Mouse (Mus musculus) cerebellum, postnatal 4 days (tissue): ENCODE data around the gene Shb.
"Not testable (repeated sequence)": the region's sequence is repeated elsewhere in the genome, so short reads cannot be mapped to it uniquely, and the experiment has no call there.

ENCODE experiments used
- DNase-seq, 2 experiments: peaks; one replicate each; pipeline ENCODE4 v3.0.0; 2022; ENCODE audit warnings: low spot score in 2 of 2, mixed read lengths in 1 of 2

Shb gene

DNA sequence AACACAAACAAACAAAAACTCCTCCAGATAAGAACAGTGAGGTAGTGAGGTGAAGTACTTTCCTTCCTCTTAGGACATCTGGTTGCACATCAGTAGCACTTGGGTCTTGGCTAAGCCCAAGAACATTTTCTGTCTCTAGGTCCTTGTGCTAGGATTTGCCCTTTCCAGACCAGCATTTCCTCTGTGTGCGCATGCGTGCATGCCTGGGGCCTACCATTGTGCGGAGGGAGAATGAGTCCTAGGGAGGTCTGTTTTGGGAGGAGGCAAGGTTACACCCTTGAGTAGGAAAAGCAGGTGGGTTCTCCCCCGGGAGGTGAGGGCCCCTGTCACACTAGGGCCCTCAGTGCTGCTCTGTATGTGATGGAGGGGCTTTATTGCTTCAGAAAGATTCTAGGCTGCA lies 113.2 kb downstream of the Shb start:
- DNase-seq, result no peak

DNA sequence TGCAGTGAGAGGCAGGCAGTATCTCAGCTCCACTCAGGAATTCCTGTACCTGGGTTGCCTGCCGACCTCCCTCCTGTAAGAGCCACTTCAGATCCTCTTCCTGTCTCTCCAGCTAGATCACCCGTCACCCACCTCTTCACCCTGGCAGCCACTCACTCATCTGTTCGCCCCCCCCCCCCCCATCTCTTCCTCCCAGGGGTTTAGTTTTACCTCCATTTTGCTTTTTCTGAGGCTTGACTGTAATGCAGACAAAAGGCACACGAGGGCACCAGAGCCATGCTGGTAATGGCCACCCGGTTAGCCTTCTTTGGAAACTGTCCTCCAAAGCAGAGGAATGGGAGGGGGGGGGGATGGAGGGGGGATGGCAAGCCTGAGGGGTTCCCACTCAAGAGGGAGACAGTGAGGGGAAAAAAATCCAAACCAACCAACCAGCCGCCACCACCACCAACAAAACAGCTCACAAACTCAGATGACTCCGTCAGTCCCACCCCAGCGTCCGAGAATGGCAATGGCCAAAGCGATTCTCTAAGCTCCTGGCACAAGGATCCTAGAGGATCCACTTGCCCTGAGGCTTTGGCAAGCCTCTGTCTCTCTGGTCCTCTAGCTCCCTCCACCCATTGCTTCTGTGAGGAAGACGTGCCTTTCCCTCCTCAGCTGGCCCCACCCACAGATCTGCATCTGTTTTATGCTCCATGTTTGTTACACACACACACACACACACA lies 113.9 kb downstream of the Shb start:
- peak in 1 of 2 experiments; percentile 64 for DNase-seq

DNA sequence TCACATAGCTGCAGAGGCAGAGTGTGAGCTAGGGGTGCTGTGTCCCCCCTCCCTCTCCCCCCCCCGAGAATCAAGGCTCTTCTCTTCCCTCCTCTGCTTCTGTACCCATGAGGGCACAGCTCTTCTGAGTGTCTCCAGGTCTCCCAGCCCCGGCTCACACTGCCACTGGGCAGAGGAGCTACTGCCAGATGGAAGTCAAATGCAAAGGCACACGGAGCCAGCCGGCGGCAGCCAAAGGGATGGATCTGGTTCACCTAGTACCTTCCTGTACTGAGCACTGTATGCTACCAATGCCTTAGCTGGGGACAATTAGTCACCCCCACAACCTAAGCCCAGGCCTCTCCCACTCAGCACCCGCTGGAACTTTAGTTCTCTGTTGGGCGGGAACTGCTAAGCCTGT lies 116.0 kb downstream of the Shb start:
- DNase-seq, result no peak

DNA sequence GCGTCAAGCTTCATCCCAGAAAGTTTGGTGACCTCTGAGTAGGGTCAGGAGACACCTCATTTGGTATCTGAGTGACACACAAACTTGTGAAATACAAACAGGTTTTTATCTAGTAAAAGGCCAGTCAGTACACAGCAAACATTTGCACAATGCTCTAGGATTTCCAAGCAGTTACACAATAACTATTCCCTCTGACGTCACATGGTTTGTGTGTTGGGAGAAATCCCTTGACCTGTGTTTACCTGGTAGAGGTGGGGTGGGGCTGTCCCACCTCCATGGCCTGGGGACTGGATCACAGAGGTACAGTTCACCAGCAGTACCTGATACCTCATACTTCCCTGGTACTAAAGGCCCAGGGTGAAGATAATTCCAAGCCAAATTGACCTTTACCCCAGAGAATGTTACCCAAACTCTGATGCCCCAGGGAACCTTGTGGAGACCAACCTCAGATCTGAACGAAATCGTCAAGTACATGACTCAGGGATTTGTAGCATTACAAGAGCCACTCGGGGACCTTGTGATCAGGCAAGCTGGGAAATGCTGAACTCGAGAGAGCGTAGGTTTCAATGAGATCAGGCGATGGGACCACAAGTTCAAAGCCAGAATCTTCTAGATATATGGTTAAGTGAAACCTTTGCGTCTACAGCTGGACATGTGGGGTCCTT lies 118.5 kb downstream of the Shb start:
- no peak for DNase-seq

DNA sequence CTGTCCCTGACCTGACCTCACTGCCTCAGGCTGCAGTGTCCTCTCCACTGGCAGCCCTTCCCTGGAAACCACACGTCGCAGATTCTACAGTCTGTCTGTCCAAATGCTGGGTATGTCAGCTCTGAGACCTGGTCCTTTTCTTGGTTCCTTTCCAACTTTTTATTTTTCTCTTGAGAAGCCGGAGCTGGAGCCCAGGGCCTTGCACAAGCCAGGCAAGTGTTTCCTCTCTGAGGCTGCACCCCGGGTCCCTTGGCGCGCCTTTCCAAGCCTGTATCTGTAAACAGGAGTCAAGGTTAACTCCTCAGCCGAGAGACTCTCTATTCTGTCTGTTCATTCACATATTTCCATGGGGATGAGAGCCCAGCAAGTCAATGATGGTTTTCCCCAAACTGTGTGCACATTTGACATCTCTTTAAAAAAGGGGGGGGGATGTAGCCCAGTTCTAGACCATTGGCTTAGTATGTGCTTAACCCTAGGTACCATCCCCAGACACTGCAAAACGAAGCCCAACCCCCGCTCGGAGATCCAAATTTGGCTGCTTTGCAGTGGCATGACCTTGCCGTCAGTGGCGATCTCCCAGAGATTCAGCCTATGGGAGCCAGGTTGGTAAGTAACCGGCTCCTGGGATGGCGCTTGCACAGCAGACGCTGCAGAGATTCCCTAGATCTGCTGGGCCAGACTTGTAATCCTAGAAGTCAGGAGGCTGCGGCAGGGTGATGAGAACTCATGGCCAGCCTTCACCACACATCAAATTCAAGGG lies 119.7 kb downstream of the Shb start:
- DNase-seq, result no peak

DNA sequence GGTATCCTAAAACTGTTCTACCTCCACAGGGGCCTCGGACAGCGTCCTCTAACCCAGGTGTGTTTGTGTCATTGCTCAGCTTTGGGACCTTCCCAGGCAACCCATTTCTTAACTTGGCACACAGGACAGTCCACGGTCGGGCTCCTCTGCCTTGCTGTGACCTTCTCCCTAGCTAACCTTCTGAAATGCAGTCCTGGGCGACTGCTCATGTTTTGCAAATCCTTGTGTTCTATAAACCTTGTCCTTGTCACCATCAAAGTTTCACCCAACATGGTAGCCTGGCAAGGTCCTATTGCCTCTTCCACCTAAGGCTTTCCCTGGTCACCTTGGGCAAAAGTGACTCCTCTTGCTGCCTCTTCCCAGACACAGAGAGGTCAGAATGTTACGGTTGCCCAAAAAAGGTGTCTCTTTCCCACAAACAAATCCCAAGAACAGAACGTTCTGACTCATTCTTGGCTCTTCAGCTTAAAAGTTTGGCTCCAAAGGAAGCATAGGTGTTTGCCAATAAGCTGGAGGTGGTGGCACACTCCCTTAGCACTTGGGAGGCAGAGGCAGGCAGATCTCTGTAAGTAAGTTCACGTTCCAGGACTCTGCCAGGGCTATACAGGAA lies 121.0 kb downstream of the Shb start:
- no peak for DNase-seq

DNA sequence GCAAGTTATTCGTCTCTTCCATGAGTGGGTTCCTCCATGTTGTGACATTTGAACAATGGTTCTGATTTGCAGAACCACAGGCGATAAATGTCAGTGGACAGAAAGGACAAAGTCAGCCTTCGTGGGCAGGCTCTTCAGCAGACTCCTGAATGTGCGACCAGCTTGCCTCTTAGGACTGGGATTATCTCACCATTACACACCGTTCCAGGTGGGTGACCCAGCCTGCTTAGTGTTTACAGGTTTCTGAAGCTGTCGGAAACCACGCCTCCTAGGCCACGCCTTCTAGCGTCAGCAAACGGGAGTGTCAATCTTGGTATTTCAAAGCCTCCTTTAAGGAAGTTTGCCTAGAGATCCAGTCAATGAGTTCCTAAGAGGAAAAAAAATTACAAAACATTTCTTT lies 123.0 kb downstream of the Shb start:
- DNase-seq, result no peak

DNA sequence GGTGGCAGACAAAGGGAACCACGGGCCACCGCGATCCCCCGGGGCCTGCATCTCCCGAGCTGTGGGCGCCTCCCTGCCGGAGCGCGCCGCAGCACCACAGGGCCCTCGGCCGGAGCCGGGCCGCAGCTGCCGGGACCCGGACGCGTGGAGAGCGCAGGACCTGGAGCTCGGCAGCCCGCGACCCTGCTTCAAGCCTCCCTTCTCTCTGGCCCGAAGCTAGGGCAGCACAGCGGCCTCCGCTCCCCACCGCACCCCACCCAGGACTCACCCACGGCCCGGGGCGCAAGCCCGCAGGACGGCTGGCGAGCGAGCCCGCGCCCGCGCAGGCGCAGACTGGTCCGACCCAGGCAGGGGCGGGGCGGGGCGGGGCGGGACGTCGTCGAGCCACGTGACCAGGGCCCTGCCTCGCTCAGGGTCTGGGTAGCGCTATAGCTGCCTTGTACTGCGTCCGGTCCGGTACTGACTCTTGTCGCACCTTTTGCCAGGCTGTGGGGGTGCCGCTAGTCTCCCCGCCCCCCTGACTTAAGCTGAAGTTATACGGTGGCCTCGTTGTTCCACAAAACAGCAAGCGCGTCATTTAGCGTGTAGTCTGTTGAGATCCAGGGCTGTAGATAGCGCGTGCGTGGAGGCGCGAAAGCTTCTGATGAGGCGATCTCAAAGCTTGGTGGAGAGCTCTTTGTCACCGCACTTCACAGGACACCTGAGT lies 123.7 kb downstream of the Shb start, which contains the start of gene Slc25a51:
Gene Slc25a51 (minus strand): TSS at position 340 of the 706 bp plus-strand sequence.
- peak; percentile 75 to 85 for DNase-seq

DNA sequence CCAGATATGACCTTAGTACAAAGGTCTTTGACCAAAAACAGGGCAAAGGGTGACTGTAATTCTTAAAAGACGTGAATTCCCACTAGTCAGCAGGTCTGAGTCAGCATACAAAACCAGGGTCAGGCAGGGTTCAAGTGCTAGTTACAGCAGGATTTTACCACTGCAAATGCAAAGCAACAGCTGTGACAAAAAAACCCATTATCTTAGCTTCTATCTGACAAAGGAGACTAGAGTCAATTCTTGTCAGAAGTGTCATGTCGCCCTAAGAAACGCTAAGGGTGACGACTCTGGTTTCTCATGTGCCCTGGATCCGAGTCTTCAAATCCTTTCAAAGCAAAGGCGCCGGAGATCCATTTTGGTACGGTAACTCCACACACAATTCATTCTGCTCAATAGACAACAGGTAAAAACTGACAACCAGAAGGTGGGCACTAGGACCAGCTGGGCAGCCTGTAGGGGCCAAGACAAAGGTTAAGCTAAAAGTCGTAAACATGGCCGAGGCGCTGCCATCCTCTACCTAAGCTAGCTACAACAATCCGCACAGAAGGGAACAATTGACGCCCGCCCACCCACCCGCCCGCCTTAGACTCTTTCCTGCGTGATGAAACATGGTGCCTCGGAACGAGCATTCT lies 124.5 kb downstream of the Shb start:
- DNase-seq, result no peak

DNA sequence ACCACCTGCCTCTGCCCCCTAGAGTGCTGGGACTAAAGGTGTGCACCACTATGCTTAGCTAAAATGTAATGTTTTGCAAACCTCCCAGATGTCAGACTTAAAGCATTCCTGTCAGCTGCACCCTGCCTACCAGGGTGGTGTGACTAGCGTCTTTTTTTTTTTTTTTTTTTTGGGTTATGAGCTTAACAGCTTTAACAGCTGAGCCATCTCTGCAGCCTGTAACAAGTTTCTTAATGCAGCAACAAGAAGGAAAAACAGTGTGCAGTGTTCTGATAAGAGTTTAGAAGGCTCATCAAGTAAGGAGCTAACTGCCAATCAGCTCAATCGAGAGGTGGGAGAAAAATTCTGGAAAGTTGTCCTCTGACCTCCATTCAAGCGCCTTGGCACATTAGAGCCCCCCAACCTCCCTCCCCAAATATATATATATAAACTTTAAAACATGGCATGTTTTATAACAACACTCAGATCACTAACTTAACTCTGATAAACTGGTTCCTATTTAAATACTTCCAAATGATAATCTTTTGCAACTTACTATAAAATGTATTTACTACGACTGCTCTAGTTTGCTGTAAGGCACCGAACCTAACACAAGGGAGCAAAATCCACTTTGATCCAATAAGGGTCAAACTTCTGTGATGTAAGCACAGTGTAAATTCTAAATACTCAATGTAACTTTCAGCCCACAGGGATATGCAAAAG lies 125.1 kb downstream of the Shb start:
- no peak for DNase-seq

DNA sequence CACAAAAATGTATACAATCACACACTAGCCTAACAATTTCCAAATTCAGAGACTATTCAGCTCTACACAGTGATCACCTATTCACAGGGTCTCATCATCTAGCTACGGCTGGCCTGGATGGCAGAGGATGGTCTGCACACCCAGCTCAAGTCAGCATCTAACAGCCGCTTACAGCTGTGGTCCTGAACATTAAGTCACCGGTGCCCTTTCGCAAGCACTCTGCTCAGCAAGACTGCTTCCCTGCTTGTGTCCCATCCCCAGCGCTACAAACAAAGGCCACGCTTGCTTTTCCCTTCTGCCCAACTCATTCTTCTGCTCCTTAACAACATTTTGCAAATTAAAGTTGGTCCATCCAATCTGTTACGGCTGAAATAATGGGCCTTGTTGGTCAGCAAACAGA lies 125.9 kb downstream of the Shb start:
- DNase-seq, result no peak

DNA sequence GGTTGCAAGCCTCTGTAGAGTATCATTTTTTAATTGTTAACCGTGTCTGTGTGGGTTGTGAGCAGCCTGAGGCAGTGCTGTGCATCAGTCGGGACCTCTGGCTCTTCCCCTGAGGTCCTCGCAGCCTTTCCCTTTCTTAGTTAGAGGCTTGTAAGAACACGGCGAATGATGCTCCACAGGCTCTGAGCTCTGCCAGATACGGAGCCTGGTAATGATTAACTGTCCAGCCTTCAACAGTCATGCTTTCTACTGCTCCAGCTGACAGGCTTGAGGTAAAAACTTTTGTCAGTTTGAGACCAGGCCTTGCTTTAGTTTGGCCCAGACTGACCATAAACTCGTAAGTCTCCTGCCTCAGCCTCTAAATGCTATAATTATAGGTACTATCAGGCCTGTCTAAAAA lies 127.0 kb downstream of the Shb start:
- no peak for DNase-seq

DNA sequence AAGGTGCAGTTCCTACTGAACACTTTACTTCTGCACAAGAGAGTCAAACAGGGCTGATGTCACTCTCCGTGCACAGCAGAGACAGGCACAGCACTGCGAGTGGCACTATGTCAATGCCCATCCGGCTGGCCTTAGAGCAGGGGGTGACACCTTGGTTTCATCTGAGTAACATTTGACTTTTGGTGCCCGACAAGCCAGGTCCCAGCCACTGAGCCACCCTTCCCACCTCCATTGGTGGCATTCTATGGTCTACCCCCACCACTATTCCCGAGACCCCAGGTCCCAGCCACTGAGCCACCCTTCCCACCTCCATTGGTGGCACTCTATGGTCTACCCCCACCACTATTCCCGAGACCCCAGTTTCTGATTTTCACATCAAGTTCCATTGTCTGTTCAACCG lies 128.2 kb downstream of the Shb start:
- DNase-seq, result no peak

DNA sequence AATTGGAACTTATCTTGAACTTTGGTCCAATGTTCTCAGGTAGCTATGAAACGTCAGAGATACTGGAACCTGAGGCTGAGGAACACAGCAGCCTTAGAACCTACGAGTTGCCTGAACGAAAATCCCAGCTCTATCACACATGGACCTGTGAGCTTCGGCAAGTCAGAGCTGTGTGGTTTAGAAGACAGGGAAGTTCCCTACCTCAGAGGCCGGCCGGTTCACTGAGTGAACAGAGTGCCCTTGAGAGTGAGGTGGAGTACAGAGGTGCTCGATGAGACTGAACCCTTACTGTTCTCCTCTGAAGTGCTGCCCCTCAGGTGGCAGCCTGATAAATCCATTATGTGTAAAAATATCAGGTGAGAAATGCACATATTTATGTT lies 128.8 kb downstream of the Shb start:
- no peak for DNase-seq

DNA sequence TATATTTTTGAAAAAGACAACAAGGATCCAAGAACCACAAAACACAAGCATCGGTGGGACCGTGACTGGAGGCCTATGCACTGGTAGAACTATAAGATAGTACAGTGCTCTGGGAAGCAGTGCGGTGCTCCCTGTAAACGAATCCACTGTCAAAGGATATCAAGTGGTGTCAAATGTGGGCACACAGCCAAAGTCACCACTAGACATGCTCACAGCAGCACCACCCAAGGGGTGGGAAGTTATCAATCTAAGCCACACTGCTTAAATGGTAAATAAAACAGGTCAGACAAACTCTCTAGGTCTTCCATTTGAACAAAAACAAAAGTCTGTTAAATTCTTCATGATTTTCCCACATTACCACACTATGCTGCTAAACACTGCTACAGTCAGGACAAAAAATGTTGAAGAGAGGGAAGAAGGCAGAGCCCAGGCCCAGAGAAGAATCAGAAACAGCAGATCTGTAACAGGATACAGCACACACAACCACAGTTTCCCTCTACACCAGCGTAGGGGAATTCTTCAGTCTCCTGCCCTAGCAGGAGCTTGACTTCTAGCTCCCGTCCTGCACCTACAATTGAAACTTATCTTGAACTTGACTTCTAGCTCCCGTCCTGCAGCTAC lies 129.3 kb downstream of the Shb start:
- DNase-seq, result no peak

DNA sequence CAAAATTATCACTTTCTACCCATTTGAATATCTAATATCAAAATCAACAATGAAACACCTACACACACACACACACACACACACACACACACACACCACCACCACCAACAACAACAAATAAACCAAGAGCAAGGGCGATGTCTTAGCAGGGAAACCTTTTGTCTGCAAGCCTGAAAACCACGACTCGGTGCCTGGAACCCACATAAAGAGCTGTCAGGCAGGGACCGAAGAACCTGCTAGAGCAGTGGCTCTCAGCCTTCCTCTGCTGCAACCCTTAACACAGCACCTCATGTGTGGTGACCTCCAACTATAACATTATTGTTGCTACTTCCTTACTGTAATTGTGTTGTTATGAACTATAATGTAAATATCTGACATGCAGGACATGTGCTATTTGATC lies 130.0 kb downstream of the Shb start:
- no peak for DNase-seq

DNA sequence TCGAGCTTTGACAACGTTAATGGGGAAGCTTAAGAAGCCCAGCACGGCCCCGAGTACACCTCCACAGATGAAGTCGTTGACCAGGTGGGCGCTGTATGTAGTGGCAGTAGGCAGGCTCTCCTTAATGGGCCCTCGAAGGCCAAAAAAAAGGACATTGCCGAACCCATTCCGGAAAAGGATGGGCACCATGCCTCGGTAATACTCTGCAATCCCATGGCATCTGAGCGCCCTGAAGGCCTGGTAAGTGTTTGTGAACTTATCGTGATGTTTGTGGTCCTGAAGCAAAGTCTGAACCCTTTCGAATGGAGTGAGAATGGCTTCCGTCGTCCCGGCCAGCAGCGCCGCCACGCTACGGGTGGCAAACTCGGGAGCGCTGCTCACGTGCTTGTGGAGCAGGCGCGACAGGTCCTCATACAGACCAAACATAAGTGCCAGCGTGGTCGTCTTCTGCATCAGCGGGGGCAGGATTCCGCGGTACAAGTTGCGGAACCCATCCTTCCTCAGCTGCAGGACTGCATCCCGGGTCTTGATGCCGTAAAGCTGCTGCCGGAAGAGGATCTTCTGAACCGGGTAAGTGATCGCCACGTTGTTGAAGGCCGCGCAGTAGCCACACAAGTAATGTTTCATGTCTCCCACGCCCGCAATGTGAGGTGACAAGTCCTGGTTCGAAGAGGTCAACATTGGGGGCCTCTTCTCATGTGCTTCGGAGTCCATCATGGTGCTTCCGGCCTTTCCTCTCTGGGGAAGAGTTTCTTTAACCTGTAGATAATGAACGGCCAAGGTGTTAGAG lies 132.7 kb downstream of the Shb start:
- DNase-seq, result no peak

DNA sequence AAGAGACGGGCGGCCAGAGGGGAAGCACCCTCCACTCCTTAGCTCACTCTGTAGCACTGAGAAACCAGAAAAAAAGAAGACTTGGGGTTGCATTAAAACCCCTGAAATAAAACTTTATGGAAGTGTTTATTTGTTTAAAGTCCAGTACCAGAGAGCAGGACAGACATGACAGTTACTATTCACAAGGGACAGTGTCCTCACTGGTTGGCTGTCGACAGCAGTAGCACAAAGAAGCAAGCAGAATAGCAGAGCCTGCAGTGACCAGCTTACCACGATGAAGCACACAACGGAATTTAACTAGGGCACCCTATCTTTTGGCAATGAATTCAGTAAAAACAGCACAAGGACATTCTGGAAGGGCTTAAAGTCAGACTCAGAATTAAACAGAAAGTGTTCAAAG lies 134.0 kb downstream of the Shb start:
- not testable (repeated sequence) for DNase-seq

DNA sequence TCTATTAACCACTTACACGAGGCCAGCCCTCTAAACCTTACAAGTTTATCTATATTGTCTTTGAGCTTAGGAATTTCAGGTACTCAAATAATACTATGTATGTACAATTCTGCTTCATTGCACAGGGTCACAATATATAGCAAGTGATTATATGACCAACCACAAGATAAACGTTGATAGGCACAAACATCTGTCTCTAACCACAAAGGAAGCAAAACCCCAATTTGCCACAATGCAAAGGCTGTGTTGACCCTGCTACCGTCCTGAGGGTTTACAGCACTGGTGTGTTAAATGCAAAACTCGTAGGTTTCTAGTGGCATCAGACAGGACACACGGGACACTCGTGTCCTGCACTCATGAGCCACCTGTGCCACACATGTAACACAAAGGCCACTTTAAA lies 136.1 kb downstream of the Shb start:
- not testable (repeated sequence) for DNase-seq
